Mouse (Mus musculus) 3134 (cell line): ENCODE measurements around the gene 1700016C15Rik.

Experiments used
- DNase-seq: peaks from one replicate; pipeline ENCODE4 v3.0.0-alpha.2; 2011; ENCODE audit warnings: low spot score; ENCODE audit not compliant: insufficient read length; ENCODE audit errors: extremely low read depth

The 1700016C15Rik gene

DNA sequence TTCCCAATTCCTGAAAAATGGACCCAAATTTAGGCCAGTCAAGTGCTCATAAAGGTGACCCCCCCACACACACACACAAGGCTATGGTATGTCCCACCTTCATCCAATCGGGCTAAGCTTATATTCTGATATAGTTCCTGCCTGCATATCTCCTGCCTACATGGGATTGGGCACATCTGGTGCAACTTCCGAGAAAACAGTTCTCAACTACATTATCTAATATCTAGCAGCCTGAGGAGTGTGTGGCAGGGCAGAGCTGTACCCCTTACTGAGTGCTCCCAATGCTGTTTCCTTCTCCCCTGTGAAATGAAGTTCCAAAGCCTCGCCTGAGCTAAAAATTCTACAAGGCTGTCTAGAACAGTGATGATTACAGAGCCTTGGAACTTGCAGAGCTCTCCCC is 13.2 kb upstream of the 1700016C15Rik start:
- DNase-seq, result no peak

DNA sequence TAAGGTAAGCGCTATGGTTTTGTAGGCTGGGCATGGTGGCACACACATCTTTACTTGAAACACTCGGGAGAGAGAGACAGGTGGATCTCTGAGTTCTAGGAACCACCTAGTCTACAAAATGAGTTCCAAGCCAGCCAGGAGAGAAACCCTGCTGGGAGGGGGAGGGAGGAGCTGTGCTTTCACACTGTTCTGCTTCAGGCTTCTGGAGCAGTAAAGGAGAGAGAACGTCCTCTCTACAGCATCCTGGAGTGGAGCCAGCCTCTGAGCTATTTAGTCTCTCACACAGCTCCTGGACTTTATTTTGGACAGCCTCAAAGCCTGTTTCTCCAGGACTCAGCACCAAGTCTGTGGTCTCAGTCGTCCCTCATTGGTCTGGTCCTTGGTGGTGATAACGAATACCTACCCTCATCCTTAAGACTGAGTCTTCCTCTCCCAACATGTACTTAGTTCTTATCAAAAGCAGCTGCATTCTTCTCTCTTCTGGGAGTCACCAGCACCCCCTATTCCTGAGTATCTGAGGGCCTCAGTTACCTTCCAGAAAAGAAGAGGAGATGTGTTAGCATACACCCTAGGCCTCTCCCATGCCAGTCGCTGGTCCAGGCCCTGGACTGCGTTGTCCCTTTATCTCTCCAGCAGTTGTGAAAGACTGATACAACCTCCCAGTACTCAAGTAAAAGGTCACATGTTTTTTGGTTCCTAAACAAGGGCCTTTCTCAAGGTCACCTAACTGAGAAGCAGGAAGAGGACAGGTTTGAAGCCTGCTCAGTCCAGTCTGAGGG is 12.4 kb upstream of the 1700016C15Rik start:
- DNase-seq, result no peak

GRCm38 (mm10) chr1:177718340-177719028 is 11.1 kb upstream of the 1700016C15Rik start:
- no peak for DNase-seq

GRCm38 (mm10) chr1:177719029-177719427 is 10.6 kb upstream of the 1700016C15Rik start:
- DNase-seq, result peak; percentile 45

GRCm38 (mm10) chr1:177723786-177724185 is 5.8 kb upstream of the 1700016C15Rik start:
- no peak for DNase-seq

DNA sequence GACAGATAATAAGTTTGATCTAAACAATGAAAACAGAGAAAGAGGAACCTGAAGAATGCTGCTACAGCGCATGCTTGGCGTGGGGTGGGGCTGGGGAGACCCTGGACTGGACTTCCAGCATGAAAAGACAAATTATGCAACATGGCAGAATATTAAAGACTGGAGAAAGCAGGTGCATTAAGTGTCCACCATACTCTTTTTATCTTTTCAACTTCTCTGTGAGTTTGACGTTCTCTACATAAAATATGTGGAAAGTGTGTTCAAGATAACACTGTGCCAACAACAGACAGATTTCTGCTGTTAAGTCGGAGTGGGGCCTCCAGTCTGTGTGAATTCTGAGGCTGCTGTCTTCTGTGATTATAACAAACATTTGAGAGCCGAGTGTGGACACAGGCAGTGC is 2.7 kb upstream of the 1700016C15Rik start:
- no peak for DNase-seq

DNA sequence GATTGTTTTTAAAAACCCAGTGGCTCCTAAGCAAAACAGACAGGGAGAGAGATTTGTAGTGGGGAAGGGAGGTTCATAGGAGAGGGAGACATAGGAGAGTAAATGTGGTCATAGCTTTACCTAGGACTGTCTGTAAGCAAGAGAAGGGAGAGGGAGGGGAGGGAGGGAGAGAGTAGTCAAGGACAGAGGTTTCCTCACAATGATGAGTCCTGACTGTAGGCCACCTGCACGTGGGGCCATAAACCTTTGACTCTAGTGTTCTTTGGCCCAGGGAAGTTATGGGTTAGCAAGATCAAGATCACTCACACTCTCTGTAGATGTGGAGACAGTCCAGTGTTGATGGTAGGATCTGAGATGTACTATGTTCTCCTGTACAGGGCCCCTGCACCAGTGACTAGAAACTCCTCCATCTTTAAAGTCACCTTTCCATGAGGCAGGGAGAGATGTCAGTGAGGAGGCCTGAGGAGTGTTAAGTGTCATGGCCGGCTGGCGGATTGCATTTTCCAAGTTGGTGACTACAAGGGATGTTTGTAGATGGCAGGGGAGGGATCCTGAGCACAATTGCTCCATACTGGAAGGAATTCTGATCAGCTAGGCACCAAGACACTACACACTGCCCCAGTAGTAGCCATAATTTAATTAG is 1.6 kb upstream of the 1700016C15Rik start:
- no peak for DNase-seq

GRCm38 (mm10) chr1:177731973-177732372 is 2.4 kb downstream of the 1700016C15Rik start:
- DNase-seq, result no peak

- DNase-seq, result no peak
Measured at GRCm38 (mm10) chr1:177737505-177738105, 8.0 kb downstream of the 1700016C15Rik start.

DNA sequence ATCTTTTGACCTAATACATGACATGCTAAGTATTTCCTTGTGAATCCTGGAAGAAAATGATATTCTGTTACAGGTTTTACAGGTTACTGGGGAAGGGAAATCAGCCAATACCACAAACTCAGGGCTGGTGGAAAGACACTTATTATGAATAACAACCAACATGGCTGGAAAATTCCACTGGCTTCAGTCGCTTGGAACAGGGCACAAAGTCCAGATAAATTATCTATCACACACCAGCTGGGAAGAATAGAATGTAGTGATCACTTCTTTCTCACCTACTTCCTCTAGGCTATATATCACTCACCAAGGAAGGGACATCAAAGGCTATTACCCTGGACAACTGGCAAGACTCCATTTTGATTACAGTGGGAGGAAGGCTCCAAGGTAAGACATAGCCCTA is 11.1 kb downstream of the 1700016C15Rik start:
- DNase-seq, result no peak

GRCm38 (mm10) chr1:177742119-177742518 is 12.5 kb downstream of the 1700016C15Rik start:
- DNase-seq, result no peak

- no peak for DNase-seq
Measured at GRCm38 (mm10) chr1:177744521-177745325, 15.1 kb downstream of the 1700016C15Rik start.

GRCm38 (mm10) chr1:177747869-177748540 is 18.4 kb downstream of the 1700016C15Rik start:
- DNase-seq, result peak; percentile 51

- DNase-seq, result no peak
Measured at GRCm38 (mm10) chr1:177753496-177753895, 23.9 kb downstream of the 1700016C15Rik start.

DNA sequence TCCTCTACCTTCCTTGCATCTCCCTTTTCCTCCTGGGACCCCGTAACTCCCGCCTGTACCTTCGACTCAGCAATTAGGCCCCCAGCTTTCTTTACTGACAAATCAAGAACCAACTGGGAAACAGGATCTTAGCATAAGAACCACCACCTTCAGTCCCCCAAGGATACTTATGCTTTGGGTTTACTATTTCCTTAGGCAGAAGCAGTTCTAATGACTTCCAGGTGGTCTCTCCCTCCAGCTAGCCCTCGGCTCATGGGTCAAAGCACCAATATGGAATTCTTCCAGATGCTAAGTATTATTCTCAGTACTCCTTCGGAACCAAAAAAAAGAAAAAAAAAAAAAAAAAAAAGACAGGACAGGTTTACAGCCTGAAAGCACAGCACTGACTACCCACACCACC is 27.6 kb downstream of the 1700016C15Rik start:
- no peak for DNase-seq

DNA sequence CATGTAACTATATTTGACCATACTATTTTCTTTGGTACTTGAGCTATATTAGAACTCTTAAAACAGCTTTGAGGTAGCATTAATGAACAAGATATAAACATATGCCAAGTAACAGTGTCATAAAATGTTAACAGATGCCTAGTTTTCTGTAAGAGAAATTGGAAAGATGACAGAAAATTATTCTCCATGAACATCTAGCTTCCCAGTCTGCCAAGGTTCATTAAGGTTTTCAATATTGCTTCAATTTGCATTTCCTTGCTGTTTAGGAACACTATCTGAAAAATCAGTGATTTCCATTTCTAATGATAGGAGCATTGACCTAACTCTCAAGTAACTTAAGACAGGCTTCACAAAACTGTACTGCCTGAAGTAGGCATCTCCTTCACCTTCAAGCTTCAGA is 39.3 kb downstream of the 1700016C15Rik start:
- no peak for DNase-seq

- DNase-seq, result no peak
Measured at GRCm38 (mm10) chr1:177777397-177777796, 47.8 kb downstream of the 1700016C15Rik start.

DNA sequence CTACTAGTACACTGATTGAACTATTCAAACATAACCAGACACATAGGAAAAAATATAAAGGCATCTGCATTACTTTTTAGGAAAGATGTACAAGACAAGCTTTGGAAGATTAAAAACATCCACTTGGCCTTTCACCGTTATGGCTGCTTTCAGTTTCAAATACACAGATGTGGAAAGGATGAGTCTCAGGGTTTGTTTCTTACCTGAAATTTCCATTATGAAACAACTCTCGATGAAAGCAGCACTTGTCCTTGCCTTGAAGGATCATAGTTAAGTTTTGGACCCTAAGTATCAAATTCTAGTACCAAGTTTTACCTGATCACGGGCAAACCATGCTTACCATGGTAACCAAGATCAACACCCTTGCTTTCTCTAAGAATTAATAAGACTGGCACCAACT is 63.2 kb downstream of the 1700016C15Rik start:
- DNase-seq, result no peak

DNA sequence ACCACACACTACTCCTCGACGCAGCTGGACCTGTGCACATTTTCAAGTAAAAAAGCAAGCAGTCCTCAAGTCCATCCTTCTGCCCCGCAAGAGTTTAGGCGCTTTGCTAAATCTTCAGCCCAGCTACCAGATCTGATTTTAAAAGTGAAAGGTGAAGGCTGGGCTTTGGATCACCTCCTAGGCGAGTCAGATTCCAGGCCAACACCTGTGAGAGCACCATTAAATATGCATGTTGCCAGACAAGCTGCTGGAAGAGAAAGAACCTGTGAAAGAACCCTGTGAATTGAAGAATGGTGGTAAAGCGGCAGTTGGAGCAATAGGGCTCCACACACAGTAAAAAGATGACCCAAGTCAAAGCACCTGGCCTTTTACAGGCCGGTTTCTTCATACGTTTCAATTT is 65.3 kb downstream of the 1700016C15Rik start:
- no peak for DNase-seq
